Mouse (Mus musculus): ENCODE measurements around the gene Qars.

The Qars gene

GRCm38 (mm10) chr9:108540846-108541245, 33.3 kb downstream of the Qars start:
- no peak for DNase-seq

GRCm38 (mm10) chr9:108545986-108546385, 38.5 kb downstream of the Qars start:
- no peak for DNase-seq

DNA sequence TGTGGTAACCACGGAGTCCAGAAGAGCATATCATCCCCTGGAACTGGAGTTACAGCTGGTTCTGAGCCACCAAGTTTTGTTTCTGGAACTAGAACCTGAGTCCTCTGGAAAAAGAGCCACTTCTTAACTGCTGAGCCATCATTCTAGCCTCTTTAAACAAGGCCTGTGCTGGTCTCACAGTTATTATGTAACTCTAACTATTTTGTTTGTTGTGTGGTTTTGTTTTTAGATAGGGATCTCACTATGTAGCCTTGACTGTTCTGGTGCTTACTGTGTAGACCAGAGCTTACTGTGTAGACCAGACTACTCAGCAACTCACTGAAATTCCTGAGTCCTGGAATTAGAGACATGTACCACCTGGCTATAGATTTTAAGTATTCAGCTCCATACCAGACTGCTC, 39.4 kb downstream of the Qars start:
- DNase-seq: no peak

- DNase-seq: no peak
Observed at GRCm38 (mm10) chr9:108559169-108559568, 51.7 kb downstream of the Qars start.

- DNase-seq: peak; percentile 98
Observed at GRCm38 (mm10) chr9:108560227-108560841, 52.8 kb downstream of the Qars start, which contains the start of gene Impdh2. TSS of gene Impdh2 (plus strand) at chr9:108560286.

GRCm38 (mm10) chr9:108563671-108564070, 56.2 kb downstream of the Qars start:
- no peak for DNase-seq

- DNase-seq: no peak
Observed at GRCm38 (mm10) chr9:108564131-108564530, 56.6 kb downstream of the Qars start.
